Mouse (Mus musculus): ENCODE measurements at regions not wholly inside any gene's neighbourhood (a gene's known extent, or its start where the extent isn't known, plus 50 kb on each side); places are given as distances from the start of the nearest gene placed in this dataset.

DNA sequence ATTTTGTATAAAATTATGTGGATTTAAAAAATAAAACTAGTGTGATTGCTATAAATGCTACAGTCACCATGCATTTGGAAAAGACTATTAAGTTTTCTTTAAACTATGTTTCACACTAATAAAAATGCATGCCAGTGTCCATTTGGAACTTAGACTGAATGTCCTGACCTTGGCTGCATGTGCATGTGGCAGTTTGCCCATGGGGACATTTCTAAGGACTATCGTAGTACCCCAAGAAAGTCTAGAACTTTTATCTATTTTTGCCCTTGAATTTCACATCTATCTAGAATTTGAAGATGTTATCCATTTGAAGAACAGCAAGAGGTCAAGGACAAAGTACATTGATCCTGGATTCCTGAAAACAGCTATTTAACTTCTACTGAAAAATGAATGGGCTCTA lies 745.9 kb downstream of the Tmem182 start:
- DNase-seq, result no peak

DNA sequence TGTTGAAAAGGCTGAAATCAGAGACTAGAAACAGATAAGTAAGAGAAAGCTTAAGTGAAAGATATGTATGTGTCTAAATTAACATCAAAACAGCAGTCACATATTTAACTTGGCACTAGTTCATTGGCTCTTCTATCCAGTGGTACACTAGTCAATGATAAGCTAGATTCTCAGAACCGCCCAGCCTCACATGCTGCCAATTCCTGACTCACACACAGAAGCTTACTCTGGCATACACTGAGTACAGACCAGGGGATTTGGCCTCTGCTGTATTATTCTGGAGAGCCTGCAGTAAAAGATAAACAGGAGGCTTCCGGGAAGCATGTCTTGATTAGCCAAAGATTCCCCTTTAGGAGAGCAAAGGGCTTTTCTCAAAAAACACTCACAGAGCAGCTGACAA lies 750.2 kb downstream of the Tmem182 start:
- peak; percentile 7 for DNase-seq

DNA sequence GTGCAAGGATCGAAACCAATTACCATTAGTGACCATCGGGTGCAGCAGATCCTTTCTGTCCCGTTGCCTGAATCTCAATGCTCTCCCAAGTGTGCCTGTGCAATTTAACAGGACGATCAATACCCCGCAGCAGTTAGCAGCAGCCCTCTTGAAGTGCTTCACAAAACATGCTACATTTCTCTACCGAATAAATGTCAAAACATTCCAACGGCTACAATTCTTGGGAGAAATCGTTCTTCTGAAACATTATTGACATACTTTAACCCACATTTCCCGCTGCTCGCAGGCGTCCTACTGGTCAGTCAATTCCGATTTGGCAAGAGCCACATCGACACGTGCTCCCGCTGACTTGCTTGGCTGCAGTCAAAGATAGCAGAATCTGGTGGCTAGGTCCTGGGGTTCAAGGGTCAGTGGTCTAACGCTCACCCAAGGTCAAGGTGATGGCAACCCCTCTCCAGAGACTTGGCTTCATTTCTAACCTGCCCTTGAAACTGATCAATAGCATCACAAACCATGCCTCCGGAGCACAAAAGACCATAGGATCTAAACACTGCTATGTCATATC lies 753.8 kb downstream of the Tmem182 start:
- DNase-seq, result no peak

GRCm38 (mm10) chr1:41559991-41560390 lies 754.6 kb downstream of the Tmem182 start:
- no peak for DNase-seq

GRCm38 (mm10) chr1:41603471-41603870 lies 798.1 kb downstream of the Tmem182 start:
- no peak for DNase-seq

- no peak for DNase-seq
Observed at GRCm38 (mm10) chr1:41604996-41605747, 799.8 kb downstream of the Tmem182 start.

DNA sequence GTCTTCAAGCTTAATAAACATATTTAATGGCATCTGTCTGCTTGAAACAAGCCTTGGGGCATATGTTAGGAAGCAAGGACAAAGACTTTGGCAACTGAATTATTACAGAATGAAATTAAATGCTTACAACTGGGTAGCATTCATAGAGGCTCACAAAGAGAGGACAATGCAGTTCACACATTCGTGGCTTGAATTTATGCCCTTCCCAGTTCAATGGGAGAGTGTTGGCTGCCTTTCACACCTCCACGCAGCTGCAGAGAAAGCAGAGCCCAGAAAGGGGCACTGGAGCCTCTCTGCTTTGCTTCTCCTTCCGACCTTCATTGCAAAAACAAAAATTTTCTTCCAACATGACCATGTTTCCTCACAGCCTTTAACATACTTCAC lies 800.3 kb downstream of the Tmem182 start:
- DNase-seq, result no peak

DNA sequence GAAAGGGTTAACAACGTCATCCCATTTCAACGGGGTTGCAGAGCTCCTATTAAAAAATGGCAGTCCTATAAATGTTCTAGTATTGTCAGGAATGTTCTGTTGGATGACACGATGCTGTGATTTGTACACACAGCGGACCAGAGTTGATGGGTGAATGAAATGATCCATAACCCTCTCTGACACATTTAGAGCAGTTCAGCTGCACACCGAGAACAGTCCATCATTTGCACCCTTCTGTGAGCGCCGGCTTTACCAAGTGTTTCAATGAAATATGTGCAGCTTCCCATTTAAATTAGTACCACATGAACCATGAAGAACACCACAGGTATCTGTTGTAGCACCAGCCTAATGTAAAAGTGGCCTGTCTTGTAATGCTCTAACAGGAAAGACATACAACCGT lies 805.4 kb downstream of the Tmem182 start:
- DNase-seq, result no peak

DNA sequence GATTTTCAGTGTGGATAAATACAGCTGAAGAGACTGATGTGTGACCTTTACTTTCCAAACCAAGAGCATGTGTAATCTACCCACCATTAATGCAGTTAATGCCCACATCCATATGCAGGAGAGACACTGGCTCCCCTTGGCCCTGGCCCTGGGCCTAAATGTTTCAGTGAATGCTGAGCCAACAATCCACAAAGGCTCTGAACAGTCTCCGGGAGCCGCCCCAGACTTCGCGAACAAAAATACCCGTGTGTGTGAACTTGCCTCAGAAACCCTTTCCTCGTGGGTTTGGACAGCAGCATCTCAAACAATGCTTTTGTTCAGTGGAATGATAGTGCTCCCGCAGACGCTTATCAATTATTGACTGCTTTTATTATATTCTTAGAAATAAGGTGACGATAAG lies 846.4 kb downstream of the Tmem182 start:
- DNase-seq, result no peak

DNA sequence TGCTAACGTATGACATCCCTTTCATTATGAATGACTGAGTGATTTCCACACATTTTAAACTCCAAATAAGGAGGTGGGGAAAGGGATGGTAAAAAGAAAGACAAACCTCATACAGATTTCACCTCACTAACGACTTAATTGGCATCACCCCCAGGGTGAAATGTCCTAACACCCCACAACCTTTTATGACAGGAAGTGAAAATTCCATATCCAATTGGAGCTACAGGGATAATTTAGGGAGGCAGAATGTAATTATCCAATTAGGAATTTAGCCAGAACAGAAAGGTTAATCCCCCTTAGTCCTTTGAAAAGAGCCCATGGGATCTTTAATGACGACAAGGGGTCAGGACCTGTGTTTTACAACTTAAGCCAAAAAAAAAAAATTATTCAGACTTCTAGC lies 846.8 kb downstream of the Tmem182 start:
- DNase-seq, result no peak

DNA sequence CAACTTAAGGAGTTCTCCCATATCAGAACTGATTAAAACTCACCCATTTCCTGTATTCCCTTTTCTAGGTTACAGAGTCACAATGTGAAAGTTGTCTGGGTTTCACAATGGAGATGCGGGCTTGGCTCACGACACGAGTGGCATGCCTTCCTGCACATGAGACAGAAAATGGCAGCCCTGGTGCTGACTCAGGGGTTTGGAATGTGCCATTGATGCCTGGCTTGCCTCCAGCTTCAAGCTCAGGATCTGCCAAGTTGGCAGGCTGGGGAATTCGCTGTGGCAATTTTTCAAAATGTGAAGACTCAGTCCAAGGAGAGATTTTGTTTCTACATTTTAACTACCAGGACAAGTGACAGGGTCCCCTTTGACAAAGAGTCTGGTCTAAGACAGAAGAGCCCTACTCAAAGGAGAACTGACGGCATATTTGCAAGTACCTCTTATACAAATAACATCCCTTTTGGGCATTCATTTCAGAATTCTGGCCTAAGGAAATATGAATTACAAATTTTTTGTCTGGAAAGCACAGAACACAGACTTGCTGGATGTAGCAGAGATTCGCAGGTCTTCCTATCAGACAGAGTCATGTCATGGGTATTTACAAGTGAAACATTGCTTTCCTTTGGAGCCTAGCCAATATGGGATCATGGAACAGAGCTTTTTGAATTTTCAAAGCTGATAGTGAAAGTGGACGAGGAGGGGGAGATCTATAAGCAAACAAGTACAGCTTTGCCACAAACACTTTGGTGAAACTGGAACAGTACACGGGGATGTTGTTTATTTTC lies 847.4 kb downstream of the Tmem182 start:
- DNase-seq, result peak; percentile 10

- DNase-seq, result no peak
Observed at GRCm38 (mm10) chr1:41674086-41674485, 868.7 kb downstream of the Tmem182 start.

- no peak for DNase-seq
Observed at GRCm38 (mm10) chr1:41675345-41675744, 869.9 kb downstream of the Tmem182 start.

GRCm38 (mm10) chr1:41705692-41706091 lies 900.3 kb downstream of the Tmem182 start:
- no peak for DNase-seq

GRCm38 (mm10) chr1:41742644-41743331 lies 937.4 kb downstream of the Tmem182 start:
- no peak for DNase-seq

GRCm38 (mm10) chr1:41743332-41743710 lies 937.9 kb downstream of the Tmem182 start:
- DNase-seq, result no peak

- no peak for DNase-seq
Observed at GRCm38 (mm10) chr1:41744531-41744930, 939.1 kb downstream of the Tmem182 start.

- DNase-seq, result no peak
Observed at GRCm38 (mm10) chr1:41759366-41759765, 936.2 kb upstream of the Pou3f3 start.
